Mouse (Mus musculus) CD8-positive naive resting alpha-beta T cell, adult 2 months (primary cell): Measurements from ENCODE around the gene Ubxn6.

ENCODE experiments used
- DNase-seq, 2 experiments: peaks; one replicate each; pipeline ENCODE4 v3.0.0; 2022; ENCODE audit warnings: low read depth in 2 of 2, low spot score in 2 of 2

Gene Ubxn6

DNA sequence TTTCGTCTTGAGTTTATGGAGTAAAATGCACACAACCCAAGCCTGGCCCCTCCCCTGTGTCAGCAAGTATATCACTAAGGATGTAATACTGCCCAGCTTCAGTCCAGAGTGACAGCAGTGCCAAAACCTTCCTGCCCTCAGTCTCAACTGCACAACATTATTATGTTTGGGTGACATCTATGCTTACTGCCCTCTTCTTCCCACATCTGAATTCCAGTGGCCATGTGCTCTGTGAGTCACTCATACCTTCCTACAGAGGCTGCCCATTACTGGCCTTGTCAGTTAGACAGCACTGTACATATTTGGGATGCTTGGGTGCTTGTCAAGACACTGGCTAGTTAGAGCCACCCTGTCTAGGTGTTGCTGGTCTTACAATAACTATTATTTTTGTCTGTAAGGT lies 48.5 kb downstream of the Ubxn6 start:
- DNase-seq: no peak

DNA sequence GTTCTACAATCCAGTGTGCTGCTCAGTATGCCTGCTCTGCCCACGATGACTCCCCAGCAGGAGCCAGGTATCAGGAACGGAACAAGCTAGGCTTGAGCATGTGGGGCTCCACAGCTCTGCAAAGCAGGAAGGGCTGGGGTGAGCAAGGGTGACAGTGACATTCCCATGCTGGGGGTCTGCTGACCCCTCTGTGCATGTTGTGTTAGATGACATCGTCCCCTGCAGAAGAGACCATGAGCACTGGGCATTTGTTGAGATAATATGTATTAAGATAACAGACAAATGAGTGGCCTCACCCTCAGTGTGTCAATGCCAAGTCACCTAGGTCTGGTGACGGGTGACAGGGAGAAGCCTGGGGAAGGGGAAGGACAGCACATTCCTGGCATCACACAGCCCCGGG lies 49.9 kb downstream of the Ubxn6 start:
- DNase-seq: no peak

DNA sequence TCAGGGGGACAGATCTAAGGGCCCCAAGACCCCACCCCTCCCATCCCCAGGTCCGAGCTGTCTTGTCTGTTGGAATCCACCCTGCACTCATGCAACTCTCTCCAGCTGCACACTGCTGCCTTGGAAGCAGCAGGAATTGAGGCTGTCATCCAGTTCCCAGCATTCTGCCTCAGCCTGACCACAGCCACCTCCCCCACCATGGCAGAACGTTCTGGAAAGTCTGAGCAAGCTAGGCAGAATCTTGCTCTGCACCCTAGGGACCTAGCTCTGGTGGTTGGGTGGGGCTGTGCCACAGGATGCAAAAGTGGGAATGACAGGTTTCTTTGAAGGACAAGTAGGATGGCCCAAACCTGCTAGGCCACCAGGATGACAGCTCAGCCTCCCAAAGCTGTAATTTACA lies 50.4 kb downstream of the Ubxn6 start:
- DNase-seq: no peak

DNA sequence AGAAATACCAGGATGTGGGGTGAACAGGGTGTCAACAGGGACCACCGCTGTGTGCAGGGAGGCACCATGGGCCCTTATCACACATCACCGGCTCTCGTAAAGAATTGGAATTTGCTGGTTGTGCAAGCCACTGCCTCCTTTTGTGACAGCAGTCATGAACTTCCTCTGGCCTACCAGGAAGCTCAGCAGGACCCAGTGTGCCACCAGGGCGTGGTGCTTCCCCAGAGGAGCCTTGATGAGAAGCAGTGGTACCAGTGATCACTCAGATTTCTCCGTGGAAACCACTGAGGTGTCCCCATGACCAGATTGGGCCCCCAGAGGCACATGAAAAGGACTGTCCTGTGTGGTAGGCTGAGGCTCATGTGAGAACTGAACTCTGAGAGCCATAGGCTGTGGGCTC lies 51.4 kb downstream of the Ubxn6 start:
- no peak for DNase-seq

DNA sequence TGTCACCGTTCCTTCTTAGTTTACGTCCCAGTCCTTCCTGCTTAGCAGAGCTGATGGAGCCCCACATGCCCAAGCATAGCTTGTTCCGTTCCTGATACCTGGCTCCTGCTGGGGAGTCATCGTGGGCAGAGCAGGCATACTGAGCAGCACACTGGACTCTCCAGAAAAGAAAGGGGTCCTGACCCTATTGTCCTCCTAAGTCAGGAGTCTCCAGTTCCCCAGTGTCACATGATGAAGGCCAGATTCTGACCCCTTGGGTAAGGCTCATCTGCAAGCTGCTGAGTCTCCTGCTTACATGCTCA lies 51.9 kb downstream of the Ubxn6 start:
- DNase-seq: no peak

DNA sequence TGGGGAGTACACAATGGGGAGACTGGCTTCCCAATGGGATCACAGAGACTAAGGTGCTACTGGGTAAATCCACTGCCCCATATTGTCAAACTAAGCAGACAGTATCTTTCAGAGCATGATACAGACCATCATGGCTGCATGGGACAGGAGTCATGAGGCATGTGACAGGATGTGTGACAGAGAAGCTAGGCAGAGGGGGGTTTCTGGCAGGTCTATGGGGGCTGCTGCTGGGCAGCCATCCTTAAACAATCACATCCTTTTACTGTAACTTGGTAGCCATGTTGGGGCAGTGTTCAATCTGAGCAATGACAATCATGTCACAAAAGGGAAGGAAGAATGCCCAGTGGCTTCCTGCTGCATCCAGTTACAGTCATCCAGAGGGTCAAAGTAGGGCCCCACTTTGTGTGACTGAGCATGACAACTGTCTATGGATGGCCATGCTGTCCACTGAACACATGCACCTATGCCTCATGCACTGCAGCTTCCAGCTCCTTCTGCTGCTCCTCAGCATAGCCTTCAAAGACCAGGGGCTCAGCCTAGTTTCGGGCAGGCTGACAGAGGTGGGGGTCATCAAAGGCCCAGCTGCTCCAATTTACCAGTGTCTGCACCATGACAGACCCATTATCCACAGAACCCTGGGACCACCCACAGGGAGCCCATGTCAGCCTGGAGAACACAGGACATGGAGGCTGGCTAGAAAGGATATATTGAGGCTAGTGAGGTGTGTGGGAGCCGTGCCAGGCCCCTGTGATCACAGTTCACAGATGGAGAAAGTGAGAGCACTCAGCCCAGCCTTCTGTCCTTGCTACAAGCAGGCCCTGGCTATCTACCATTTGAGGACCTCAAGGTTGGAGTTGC lies 52.5 kb downstream of the Ubxn6 start:
- peak in 1 of 2 experiments; percentile 36 for DNase-seq

DNA sequence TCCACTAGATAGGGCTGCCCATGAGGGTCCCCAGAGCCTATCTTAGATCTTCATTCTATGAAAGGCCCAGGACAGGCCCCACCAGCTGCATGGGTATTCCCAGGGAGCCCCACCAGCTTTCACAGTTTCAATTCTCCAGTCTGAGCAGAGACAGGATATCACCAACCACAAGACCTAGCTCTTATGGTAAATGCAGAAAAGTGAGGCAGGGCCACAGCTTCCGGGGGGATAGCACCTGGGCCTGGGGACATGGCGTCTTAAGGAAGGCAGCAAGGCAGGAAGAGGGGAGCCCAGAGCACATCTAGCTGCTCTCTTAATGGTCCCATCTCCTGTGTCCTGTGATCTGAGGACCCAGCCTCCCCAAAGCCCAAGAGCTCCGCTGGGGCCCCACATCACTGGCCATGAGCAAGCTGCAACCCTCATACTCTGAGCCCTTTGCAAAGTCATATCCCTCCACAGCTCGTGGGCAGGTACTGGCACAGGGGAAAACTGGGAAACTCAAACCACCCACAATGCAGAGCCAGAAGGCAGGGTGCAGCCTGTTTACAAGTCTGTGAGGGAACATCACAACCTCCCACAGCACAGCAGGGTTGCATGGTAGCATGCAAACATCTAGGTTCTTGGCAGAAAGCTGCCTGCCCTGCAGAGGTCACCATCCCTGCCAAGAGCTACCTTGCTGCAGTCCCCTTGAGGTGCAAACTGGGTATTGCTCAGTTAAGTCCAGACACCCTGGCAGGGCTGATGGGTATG lies 53.5 kb downstream of the Ubxn6 start:
- DNase-seq: peak in 1 of 2 experiments; percentile 51

DNA sequence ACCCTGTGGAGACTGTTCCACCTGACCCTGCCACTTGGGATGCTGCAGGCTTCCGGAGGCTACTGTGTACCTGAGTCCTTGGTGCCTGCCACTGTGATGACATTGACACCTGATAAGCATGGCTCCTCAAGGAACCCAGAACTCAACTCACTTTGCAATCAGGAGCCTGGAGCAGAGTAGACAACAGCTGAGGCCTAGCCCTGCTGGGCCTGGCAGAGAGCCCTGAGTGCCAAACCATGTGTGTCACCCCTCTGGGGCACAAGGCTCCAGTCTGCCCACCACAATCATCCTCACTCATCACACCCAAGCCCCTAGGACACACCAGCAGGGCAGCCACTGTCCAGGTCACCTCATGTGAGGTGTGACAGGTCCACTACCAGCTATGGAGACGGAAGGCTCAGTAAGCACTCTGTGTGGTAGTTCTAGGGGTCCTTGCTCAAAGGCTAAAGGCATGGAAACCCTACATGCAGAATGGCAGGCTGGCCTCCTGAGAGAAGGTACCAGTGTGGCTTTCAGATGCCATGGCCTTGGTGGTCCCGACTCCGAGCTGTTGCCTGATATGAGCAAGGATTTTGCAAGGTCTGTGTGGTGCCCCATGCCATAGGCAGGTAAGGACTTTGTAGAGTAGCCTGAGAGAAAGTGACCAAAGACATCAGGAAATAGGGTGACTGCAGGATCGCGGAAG lies 54.3 kb downstream of the Ubxn6 start:
- DNase-seq: no peak

DNA sequence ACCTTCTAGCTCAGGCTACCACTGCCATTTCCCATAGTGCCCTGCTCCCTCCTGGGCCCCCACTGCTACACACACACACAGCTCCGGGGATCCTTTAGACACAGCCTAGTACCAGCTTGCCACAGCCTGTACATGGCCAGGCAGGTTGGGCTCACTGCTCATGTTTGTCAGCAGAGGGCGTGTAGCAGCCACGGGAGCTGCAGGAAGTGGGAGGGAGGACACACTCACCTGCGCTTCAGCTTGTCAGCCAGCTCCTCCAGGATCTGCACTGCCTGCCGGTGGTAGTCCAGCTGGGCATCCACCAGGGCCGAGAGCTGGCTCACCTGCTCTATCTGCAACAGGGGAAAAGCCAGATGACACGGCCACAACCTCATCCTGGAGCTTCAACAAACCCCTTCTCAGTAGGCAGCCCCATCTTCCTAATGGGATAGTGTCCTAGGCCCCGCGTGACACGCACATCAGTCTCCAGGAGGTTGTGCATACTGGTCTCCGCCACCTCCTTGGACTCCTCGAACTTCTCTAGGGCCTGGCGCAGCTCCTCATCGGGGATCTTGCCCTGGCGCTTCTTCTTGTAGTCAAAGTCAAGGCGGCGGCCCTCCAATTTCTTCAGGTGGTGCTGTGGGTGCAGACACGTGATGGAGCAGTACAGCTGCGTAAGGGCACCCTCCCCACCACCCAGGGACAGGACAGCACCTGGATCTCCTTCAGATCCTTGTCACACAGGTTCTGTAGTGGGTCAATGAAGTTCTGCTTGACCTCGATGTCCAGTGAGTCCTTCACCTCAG lies 56.3 kb downstream of the Ubxn6 start:
- DNase-seq: peak; percentile 50 to 68

DNA sequence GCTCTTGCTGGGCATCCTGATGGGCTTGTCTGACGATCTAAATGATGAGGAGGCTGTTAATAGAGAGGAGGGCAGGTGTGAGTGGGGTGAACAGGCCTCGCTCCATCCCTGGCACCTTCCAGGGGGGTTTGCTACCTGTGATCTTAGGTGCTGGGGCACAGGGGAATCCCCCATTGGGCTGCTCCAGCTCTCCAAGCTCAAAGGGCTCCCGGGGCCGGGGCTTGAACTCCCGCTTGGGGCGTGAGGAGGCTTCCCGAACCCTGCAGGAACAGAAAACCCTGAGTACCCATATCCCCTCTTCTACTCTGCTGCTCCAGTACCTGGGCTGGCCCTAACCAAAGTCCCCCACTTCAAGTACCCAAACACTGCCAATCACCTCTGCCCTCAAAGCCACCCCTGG lies 57.0 kb downstream of the Ubxn6 start:
- no peak for DNase-seq
